Mouse (Mus musculus) spleen, postnatal 14 days (tissue): ENCODE data around the gene Fam196a.

Experiments
- DNase-seq, 2 experiments: peaks; one replicate each; pipeline ENCODE4 v3.0.0; 2021 to 2022; ENCODE audit warnings: low spot score in 2 of 2

Fam196a gene

GRCm38 (mm10) chr7:134937927-134938609 is at the start of gene Fam196a:
Gene Fam196a (minus strand): TSS chr7:134938430.
- DNase-seq: no peak

GRCm38 (mm10) chr7:134961608-134962007 is 23.4 kb upstream of the Fam196a start:
- no peak for DNase-seq

- no peak for DNase-seq
Measured at GRCm38 (mm10) chr7:134960871-134961270, 22.6 kb upstream of the Fam196a start.

- no peak for DNase-seq
Measured at GRCm38 (mm10) chr7:134959086-134959485, 20.9 kb upstream of the Fam196a start.

GRCm38 (mm10) chr7:134945925-134946716 is 7.9 kb upstream of the Fam196a start:
- DNase-seq: no peak

- DNase-seq: no peak
Measured at GRCm38 (mm10) chr7:134943701-134944100, 5.5 kb upstream of the Fam196a start.

- DNase-seq: no peak
Measured at GRCm38 (mm10) chr7:134943063-134943462, 4.8 kb upstream of the Fam196a start.

GRCm38 (mm10) chr7:134941891-134942290 is 3.7 kb upstream of the Fam196a start:
- no peak for DNase-seq

- no peak for DNase-seq
Measured at GRCm38 (mm10) chr7:134937471-134937926, 731 bp downstream of the Fam196a start.

GRCm38 (mm10) chr7:134931886-134932285 is 6.3 kb downstream of the Fam196a start:
- no peak for DNase-seq

GRCm38 (mm10) chr7:134901992-134902391 is 36.2 kb downstream of the Fam196a start:
- no peak for DNase-seq

GRCm38 (mm10) chr7:134899462-134899861 is 38.8 kb downstream of the Fam196a start:
- DNase-seq: no peak

GRCm38 (mm10) chr7:134894604-134895003 is 43.6 kb downstream of the Fam196a start:
- no peak for DNase-seq

- no peak for DNase-seq
Measured at GRCm38 (mm10) chr7:134892972-134893371, 45.3 kb downstream of the Fam196a start.

GRCm38 (mm10) chr7:134892449-134892871 is 45.8 kb downstream of the Fam196a start:
- DNase-seq: no peak

GRCm38 (mm10) chr7:134883516-134883915 is 54.7 kb downstream of the Fam196a start:
- DNase-seq: no peak

- no peak for DNase-seq
Measured at GRCm38 (mm10) chr7:134880431-134880830, 57.8 kb downstream of the Fam196a start.

GRCm38 (mm10) chr7:134878985-134879384 is 59.2 kb downstream of the Fam196a start:
- DNase-seq: no peak

- no peak for DNase-seq
Measured at GRCm38 (mm10) chr7:134872981-134873380, 65.2 kb downstream of the Fam196a start.

GRCm38 (mm10) chr7:134872511-134872910 is 65.7 kb downstream of the Fam196a start:
- DNase-seq: no peak

- DNase-seq: no peak
Measured at GRCm38 (mm10) chr7:134864175-134864574, 74.1 kb downstream of the Fam196a start.

- DNase-seq: no peak
Measured at GRCm38 (mm10) chr7:134862000-134862399, 76.2 kb downstream of the Fam196a start.

GRCm38 (mm10) chr7:134842751-134843150 is 95.5 kb downstream of the Fam196a start:
- DNase-seq: no peak
